Mouse (Mus musculus) regulatory T cell (primary cell): ENCODE data around the gene Cnksr3.

Experiments used
- in situ Hi-C: fragments of 300-600 bp; cut with MboI, MseI; formaldehyde crosslinking; loops from one replicate; pipeline ENCODE4 v1.15.1; 2025; ENCODE audit warnings: high pct_unique_total_duplicates

Cnksr3 gene

DNA sequence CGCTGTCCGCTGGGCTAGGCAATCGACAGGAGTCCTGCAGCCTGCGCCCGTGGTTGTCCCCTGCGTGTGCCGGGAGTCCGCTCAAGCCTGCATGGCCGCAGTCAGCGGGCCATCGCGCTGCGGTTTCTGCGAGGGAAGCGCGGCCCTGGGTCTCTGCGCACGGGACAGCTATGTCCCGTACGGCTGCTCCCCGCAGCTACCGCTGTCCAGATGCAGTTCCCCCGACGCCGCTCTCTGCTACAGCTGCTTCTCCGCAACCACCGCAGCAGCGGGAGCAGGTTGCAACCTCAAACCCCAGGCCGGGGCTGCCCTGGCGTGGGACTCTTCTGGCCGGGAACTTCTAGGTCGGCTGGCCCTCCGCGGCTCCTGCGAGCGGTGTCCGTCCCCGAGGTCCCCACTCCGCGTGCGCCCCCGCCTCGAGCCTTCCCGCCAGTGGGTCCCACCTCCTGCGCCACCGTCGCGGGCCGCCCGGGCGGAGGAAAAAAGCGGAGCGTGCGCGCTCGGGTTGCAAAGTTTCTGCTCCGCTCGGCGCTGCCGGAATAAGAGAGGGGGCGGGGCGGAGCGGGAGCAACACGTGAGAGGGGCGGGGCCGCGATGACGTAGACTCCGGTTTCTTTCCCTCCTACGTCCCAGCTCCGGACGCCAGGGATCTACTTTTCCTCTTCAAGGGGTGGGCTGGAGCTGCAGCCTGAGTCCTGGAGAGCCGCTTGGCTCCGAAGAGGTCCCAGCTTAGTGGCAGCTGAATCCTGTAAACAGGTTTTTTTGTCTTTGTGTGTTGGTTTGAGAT is at the start of gene Cnksr3:
TSS of gene Cnksr3 (minus strand) at position 542 of the 787 bp plus-strand sequence.
- in situ Hi-C loops = loop anchor here (5.0 kb wide), 1 partner anchor 235 kb away; no protein-coding TSS in a partner anchor

DNA sequence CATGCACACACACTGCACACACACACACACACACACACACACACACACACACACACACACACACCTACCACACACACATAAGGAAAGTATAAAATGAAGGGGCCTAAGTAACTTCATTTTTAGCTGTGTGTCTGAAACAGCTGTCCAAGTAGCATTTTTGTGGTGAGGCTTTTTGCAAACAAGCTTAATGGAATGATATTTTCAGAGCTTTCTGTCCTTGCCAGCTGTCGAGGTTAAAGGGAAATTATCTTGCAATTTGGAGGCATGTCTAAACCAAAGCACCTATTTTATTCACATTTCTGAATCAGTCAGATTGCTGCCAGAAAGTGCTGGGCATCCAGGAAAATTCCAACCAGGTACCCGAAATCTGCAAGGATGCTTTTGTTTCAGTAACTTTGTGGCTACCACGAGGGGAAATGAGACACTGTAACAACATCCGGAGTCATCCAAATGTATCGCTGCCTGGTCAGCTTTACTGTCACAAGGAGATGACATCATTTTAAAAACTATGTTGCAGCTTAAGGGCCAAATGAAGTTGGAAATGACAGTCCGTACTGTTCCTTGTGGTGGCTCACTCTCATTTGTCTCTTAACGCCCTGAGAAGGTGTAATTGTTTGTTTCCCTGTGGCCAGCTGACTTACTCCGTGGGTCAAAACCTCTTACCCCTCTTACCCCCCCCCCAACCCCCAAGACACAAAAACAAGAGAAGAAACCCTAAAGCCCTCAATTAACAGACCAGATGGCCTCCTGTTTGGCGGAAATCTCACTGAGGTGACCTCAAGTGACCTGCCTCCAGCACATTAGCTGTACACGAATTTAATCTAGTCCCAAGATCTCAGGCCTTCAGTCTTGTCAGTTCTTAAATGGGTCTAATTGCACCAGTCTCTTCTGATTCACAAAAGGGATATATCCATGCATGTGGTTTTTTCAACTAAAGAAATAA is 48.4 kb upstream of the Cnksr3 start:
- in situ Hi-C loops = no loop called here

DNA sequence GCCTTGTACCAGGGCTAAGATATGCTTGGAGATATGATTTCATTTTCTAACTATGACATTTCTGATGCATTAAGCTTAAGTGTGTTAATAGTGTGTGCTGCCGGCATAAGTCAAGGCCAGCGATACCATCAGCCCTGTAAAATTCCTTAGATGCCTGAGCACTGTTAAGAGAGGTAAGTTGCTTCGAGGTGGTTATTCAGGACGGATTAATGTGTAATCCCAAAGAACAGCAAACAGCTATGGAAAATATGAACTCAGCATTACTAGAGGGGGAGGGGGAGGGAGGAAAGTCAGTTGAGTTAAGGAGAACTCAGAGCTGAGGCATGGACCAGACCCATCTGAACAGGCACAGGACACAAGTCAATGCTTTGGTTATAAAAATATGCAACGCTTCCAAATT is 46.6 kb upstream of the Cnksr3 start:
- in situ Hi-C loops = no loop called here

DNA sequence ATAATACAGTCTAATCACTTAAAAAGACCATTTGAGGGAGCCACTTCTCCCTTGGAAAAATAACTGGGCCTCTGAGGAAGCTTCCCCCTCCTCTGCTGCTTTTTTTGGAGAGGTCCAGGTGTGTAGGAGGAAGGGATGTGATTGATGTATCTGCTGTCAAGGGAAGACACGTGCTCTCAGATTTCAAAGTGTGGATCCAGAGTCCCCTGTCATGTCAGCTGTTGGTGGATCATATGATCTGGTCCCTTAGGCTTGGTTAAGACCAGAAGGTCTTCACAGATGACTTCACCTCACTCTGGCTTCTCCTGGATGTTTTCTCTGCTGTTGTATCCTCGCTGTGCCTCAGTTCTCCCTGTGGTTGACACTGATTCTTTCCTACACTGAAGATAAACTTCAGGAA is 38.4 kb upstream of the Cnksr3 start:
- in situ Hi-C loops = no loop called here

DNA sequence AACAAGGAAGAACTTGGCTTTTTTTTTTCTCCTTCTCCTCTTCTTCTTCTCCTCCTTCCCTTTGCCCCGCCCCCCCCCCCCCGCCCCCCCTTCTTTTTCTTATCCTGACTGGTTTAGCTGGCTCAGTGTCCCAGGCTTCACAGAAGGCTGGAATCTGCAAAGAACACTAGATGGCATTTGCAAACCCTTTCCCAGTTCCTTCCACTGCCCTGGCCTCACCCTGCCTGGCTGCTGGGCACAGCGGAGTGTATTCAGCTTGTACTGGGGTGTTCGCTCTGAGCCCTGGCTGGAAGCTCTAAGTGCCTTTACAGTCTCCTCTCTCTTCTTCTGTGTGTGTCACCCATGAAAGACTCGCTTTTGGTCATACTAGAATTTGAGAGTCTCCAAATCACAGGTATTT is 22.6 kb upstream of the Cnksr3 start:
- in situ Hi-C loops = no loop called here

DNA sequence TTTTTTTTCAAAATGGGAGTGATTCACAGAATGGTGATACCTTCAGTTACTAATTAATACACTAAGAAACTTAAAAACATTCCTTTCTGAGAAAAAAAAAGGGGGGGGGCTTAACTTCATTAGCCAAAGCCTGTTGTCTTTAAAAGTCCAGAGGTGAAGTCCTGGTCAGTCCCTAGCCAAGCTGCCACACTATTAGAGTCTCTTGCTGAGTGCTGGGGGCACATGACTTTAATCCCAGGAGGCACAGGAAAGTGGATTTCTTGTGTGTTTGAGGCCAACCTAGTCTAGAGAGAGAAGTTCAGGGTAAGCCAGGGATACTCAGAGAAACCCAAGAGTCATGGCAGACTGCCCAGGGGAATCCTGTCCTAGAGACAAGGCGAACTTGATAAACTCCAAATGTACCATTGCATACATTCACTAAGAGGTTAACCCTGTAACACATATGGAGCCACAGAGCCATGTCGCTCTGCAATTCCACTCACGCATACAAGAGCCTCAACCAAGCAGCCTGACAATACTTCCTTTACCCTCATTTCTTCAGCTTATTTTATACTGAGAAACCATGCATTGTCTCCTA is 5.6 kb upstream of the Cnksr3 start:
- in situ Hi-C loops = no loop called here

DNA sequence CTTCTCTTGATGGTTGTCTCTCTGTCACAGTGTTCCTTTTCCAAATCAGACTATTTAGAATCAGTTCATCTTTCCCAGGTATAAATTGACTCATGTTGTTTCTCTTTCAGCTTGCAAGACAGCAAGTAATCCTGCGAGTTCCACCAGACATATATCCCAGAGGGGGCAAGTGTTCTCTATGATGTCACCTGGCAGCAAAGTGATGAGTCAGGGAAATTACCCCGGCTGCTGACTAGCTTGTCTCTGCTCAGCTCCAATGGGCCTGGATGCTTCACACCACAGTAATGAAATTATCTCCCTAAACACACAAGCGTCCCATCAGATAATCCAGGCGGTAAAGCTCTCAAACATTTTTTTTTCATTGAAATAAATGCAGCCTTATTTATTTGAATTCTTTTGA is 2.7 kb upstream of the Cnksr3 start:
- in situ Hi-C loops = loop anchor here (5.0 kb wide), 1 partner anchor 237 kb away; no protein-coding TSS in a partner anchor

DNA sequence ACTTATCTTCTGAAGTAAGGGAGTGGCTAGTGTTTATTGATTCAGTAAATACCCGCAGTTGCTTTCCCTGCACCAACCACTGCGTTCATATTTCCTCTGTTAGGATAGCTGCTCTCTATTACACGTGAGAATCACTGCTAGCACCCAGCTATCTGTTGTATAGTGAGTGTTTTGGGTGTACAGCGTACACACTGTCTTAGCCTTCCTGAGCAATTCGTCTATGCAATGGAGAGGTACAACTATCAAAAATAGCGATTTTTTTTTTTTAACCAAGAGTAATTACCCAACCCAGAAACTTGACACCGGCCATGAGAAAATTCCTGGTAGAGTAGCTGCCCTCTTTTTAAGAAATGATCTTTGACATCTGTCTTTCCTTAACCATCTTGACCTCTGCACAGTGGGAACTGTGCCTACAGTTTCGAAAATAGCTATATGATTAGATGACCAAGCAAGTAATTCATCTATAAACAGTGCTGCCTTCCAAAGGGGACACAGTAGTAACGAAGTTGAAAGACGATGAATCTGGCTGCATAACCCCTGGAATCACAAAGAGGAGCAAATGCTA is 1.1 kb upstream of the Cnksr3 start:
- in situ Hi-C loops = loop anchor here (5.0 kb wide), 1 partner anchor 236 kb away; no protein-coding TSS in a partner anchor

DNA sequence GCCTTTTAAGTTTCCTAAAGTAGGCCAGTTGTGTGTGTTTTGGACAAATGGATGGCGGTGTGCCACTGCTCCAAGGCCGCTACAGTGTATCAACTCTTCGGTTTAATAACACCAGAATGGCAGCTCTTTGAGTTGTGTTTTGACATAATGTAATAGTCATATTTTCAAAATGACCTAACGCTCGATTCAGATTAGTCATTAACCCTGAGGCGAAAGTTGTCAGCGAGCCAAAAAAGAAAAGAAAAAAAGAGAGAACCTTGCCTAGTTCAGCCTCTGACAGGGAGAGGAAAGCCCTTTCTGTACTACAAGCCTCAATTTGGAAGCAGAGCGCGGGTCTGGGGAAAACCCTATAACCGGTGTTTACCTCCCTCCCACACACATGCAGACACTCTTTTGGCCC is 500 bp upstream of the Cnksr3 start:
- in situ Hi-C loops = loop anchor here (5.0 kb wide), 1 partner anchor 235 kb away; no protein-coding TSS in a partner anchor

DNA sequence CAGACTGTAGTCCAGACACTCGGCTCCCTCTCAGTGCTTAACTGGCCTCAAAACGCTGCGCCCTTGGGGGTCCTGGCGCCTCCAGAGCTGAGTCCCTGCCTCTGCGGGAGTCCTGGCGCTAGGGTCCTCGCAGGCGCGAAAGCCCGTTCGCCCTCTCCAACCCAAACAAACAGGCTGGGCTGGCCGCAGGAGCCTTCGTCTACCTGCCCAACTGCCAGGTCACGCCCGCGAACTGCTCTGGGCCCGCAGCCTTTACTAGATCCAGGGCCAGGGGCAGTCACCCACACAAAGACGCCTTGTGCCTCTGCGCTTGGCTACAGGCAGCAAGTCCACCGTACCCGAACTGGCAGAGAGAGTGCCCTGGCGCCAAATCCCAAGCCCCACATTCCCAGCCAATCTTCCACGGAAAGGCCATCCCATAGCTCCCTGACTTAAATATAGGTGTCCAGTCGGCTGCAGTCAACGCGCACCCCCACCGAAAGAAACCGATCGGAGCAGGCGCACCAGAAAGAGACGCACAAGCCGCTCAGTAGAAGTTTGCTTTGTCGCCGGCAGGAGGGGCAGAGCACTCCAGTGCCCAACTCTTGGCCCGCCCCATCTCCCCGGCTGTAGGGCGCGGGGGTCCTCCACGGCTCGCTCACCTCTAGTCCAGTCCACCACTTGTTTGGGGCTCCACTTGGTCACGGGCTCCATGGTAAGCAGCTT is 894 bp downstream of the Cnksr3 start:
- in situ Hi-C loops = loop anchor here (5.0 kb wide), 1 partner anchor 234 kb away; no protein-coding TSS in a partner anchor

DNA sequence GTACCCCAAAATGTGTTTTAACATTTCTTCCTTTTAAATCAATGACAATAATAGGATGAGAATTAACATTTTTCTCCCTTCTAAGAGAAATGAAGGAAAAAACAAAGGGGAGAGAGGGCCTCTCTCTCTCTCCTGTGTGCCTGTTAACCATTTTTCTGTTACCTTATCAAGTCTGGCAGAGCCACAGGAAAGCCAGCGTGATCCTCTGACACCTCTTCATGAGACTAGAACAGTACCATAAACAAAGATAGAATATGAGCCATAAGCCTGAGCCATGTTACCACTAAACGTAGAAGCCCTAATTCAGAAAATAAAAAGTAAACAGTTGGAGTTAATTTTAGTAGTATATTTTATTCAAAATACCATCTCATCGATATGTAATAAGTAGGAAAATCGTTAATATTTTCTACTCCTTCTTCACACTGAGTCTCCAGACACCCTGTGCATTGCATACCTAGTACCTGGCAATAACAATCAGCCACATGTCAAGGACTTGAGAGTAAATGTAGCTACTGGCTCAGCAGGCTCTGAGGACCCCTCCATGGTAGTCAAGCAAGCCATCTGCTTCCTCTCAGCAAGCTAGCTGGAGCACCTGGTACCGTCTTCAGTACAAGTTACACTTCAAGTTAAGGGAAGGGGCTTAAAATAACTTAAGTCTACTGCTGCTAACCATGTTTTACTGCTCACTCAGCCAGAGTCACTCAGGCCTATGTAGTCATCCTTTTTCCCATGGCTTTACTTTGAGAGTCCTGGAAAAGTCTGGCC is 2.2 kb downstream of the Cnksr3 start:
- in situ Hi-C loops = loop anchor here (5.0 to 10.0 kb wide), 2 partner anchors 233 to 365 kb away; no protein-coding TSS in a partner anchor

DNA sequence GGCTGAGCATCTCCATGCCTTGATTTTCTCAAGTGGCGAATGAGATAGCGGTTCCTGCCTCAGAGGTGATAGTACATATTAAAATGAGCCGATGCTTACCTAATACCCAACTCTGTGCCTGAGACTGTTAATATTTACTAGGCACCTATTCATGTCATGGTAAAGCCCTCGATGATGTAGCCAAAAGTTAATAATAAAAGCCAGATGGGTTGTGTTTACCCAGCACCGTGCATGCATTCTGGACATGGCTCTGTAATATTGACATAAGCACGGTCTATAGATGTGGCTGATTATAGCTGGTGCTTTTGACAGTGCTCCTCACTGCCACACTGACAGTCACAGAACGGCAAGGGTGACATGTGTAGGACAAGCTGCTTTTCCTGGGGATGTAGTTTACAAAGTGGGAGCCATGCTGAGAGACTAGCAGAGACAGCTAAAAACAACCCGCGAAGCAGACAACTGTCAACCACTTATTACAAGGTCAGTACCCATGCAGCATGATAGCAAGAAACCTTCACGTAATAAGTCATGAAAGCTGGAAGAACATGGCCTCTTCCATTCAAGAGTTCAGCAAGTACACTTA is 3.1 kb downstream of the Cnksr3 start:
- in situ Hi-C loops = loop anchor here (10.0 kb wide), 1 partner anchor 366 kb away; no protein-coding TSS in a partner anchor

DNA sequence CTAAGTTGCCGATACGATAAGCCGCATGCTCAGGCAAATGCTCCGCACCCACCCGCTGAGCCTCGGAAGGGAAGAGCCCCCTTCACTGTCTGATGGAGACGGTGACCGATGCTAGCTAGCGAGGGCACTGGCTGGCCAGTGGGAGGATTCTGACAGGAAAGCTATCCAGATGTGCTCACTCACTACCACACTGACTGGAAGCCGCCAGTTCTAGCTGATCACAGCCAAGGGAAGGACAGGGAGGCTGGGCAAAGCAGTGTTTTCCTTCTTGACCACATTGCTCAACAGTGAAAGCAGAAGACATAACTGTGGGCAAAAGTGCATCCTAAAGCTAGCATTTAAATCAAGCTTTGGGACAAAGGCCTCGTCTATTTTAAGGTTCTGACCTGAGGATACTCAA is 4.7 kb downstream of the Cnksr3 start:
- in situ Hi-C loops = loop anchor here (10.0 kb wide), 1 partner anchor 368 kb away; no protein-coding TSS in a partner anchor

DNA sequence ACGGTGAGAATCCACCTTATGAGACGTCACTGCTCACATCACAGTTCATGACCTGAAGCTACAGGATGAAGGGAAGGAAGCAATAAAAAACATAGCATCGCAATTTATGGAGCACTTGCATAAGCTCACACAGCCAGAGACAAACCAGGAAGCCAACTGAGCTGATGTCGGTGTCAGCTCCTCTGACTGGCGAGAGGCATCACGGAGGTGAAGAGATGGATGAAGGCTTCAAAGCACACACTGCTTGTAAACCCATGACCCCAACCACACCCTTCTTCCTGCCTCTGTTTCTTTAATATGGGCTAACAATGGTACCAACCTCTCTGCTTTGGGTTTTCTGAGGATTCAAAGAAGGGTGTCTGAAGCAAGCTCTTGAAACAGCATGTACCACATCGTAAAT is 5.5 kb downstream of the Cnksr3 start:
- in situ Hi-C loops = loop anchor here (10.0 kb wide), 1 partner anchor 368 kb away; no protein-coding TSS in a partner anchor

DNA sequence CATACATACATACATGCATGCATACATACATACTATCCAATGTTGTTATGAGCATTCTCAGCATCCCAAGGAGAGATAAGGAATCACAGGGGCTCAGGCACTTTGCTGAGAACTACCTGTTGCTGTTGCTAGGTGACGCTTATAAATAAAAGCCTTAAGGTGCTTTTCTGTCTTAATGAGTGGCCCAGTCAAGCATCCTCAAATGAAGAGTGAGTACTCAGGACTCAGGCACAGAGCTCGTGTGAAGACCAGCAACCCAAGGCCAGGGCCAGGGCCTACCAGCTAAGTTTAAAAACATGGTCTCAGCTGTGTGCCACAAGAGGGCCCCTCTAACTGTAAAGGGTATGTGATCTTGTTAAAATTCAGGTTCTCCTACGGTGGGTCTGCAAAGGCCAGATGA is 6.5 kb downstream of the Cnksr3 start:
- in situ Hi-C loops = loop anchor here (10.0 kb wide), 1 partner anchor 369 kb away; no protein-coding TSS in a partner anchor

DNA sequence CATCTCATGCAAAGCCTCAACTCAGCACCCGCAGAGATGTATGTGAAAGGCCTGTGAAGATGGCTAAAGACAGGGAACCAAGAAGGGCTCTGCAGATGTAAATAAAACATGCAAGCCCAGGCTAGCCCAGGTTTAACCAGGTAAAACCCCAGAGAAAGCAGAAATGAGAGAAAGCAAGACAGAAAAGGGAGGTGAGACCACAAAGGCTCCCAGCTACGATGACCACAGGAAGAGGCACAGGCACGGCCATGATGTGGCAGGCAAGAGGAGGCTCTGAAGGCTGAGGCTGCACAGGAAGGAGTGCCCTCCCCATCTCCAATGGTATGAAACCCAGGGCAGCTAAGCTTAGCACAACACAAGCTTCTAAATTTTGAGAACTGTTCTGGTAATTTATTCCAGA is 7.1 kb downstream of the Cnksr3 start:
- in situ Hi-C loops = loop anchor here (10.0 kb wide), 1 partner anchor 370 kb away; no protein-coding TSS in a partner anchor

DNA sequence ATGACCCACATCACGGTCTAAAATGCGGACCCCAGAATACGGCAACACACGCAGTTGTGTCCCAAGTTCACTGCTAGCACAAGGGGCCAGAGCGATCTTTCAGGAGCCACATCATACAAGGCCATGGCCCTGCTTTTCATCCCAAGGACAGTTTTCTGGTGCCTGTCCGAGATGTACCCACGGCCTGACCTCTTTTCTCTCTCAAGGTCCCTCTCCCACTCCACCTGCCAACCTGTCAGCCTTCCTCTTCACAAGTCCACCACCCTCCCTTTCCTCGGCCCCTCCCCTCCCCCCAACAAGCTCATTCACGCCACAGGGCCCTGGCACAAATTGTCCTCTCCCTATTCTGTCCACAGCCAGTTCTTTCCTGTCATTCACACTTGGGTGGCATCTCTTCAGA is 9.5 kb downstream of the Cnksr3 start:
- in situ Hi-C loops = loop anchor here (10.0 kb wide), 1 partner anchor 372 kb away; no protein-coding TSS in a partner anchor

DNA sequence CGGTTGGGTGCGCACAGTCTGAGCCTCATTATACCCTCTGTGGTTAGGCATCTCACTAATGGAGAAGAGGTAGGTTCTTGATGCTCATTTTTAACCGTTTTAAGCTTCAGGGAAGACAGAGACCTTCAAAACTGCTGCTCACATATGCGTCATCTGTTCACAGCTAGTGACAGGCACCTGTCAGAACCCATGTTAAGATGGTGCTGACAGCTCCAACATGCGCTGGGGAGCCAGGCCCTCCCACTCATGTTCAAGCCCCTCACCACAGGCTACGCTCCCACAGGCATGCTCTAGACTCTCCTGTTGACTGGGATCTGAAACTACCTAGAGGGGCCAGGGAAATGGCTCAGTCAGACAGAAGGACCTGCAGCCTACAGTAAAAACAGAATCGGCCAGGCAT is 11.4 kb downstream of the Cnksr3 start:
- in situ Hi-C loops = loop anchor here (10.0 kb wide), 1 partner anchor 374 kb away; no protein-coding TSS in a partner anchor

DNA sequence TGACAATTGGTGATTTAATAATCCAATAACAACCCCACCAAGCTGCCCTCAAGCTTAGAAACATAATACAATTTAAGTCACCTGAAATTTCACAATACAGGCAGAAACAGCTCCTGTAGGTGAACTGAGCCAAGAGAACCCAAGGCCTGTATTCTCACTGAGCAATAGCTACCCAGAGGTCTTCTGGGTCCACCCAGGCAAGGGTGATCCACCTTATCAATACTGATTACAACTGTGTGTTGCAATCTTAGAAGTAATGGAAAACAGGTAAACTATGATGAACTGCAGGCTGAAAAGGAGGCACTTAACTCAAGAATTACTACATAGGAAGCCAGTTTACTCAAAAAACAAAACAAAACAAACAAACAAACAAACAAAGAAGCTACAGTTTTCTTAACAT is 13.8 kb downstream of the Cnksr3 start:
- in situ Hi-C loops = no loop called here
